Mouse (Mus musculus) lung, embryonic 15.5 days (tissue): ENCODE data around the gene Itga8. TPM values are rescaled to one million over a fixed set of nuclear protein-coding genes. Genes with fewer than 3 reads are reported as not detected.

Source experiments
- ATAC-seq: fragments of 200-750 bp; cut with Nextera tagmentation; 2 replicates; pipeline ENCODE4 v1.8.0; 2017; ENCODE audit warnings: moderate number of reproducible peaks, borderline replicate concordance; ENCODE audit not compliant: low FRiP score, low TSS enrichment; ENCODE audit errors: extremely low read depth
- H3K27ac ChIP-seq: fragments of 300-500 bp; sonication (generic); 2 replicates; pipeline ENCODE4 v1.5.1; 2015; ENCODE audit warnings: moderate library complexity, mild to moderate bottlenecking, inconsistent platforms
- H3K27me3 ChIP-seq: fragments of 300-500 bp; sonication (generic); 2 replicates; pipeline ENCODE4 v1.6.1; 2015; ENCODE audit warnings: inconsistent platforms
- H3K36me3 ChIP-seq: fragments of 300-500 bp; sonication (generic); 2 replicates; pipeline ENCODE4 v1.6.1; 2015; ENCODE audit warnings: inconsistent platforms
- H3K4me1 ChIP-seq: fragments of 300-500 bp; sonication (generic); 2 replicates; pipeline ENCODE4 v1.6.1; 2015; ENCODE audit warnings: inconsistent platforms
- H3K4me2 ChIP-seq: fragments of 300-500 bp; sonication (generic); 2 replicates; pipeline ENCODE4 v1.6.1; 2015; ENCODE audit warnings: inconsistent platforms, mild to moderate bottlenecking, moderate library complexity
- H3K4me3 ChIP-seq: fragments of 300-500 bp; sonication (generic); 2 replicates; pipeline ENCODE4 v1.5.1; 2015; ENCODE audit warnings: mild to moderate bottlenecking, inconsistent platforms
- H3K9ac ChIP-seq: fragments of 300-500 bp; sonication (generic); 2 replicates; pipeline ENCODE4 v1.6.1; 2015; ENCODE audit warnings: inconsistent platforms
- H3K9me3 ChIP-seq: fragments of 300-500 bp; sonication (generic); 2 replicates; pipeline ENCODE4 v1.6.1; 2016; ENCODE audit warnings: inconsistent platforms
- WGBS: fragments of 180-500 bp; shearing (Covaris S2); methylation state at CpG from one replicate; pipeline ENCODE4 v1.1.7; 2015; 5-methylcytosine and 5-hydroxymethylcytosine counted together
- polyA plus RNA-seq: library from polyadenylated mRNA; unstranded; fragments of >200 nt; fragmentation: Nextera tagmentation; extraction: Ambion mirVana; gene quantifications from 2 replicates; pipeline ENCODE4 v1.2.1, GENCODE M21; 2015

The Itga8 gene
- polyA plus RNA-seq, 1 experiment from 2014 or later = 32.0 TPM

GRCm38 (mm10) chr2:12187646-12188045 lies 114.1 kb downstream of the Itga8 start:
- H3K4me2 ChIP-seq = no peak overlapping the region
- no peak overlapping the region for H3K27ac ChIP-seq
- WGBS = 57% methylated on average over 5 of the region's 5 CpGs
- H3K4me1 ChIP-seq = 0 out of 2 replicates have a peak, but pooled peaks cover 3% of the 10 kb centered on the region
- H3K4me3 ChIP-seq = no peak overlapping the region
- no peaks in the 10 kb centered on the region for H3K27me3 ChIP-seq
- H3K36me3 ChIP-seq = peaks cover 3% of the 10 kb centered on the region
- H3K9ac ChIP-seq = no peak overlapping the region
- no peaks in the 10 kb centered on the region for H3K9me3 ChIP-seq
- ATAC-seq = no peak

GRCm38 (mm10) chr2:12182402-12182948 lies 119.2 kb downstream of the Itga8 start:
- Histone ChIP-seq H3K9ac (no peak overlapping the region), H3K4me2 (no peak overlapping the region), H3K27ac (no peak overlapping the region), H3K9me3 (no peaks in the 10 kb centered on the region), H3K36me3 (no peaks in the 10 kb centered on the region), H3K27me3 (no peaks in the 10 kb centered on the region), H3K4me1 (no peaks in the 10 kb centered on the region), H3K4me3 (no peak overlapping the region)
- WGBS = 59% methylated on average over 8 of the region's 8 CpGs
- ATAC-seq = no peak

- H3K36me3 ChIP-seq = no peaks in the 10 kb centered on the region
- H3K4me3 ChIP-seq = no peak overlapping the region
- no peak overlapping the region for H3K9ac ChIP-seq
- no peaks in the 10 kb centered on the region for H3K9me3 ChIP-seq
- no peak overlapping the region for H3K27ac ChIP-seq
- H3K27me3 ChIP-seq = no peaks in the 10 kb centered on the region
- H3K4me2 ChIP-seq = no peak overlapping the region
- no peaks in the 10 kb centered on the region for H3K4me1 ChIP-seq
- no peak for ATAC-seq
- 56% methylated on average over 2 of the region's 2 CpGs for WGBS
Observed at GRCm38 (mm10) chr2:12180635-12181034, 121.1 kb downstream of the Itga8 start.

GRCm38 (mm10) chr2:12174722-12175427 lies 126.8 kb downstream of the Itga8 start:
- H3K36me3 ChIP-seq = 0 out of 2 replicates have a peak, but pooled peaks cover 4% of the 10 kb centered on the region
- ATAC-seq = no peak
- H3K9me3 ChIP-seq = no peaks in the 10 kb centered on the region
- no peak overlapping the region for H3K27ac ChIP-seq
- H3K9ac ChIP-seq = no peak overlapping the region
- WGBS = 69% methylated on average over 7 of the region's 7 CpGs
- H3K4me1 ChIP-seq = no peaks in the 10 kb centered on the region
- H3K4me3 ChIP-seq = no peak overlapping the region
- no peak overlapping the region for H3K4me2 ChIP-seq
- no peaks in the 10 kb centered on the region for H3K27me3 ChIP-seq

GRCm38 (mm10) chr2:12170221-12170620 lies 131.5 kb downstream of the Itga8 start:
- Histone ChIP-seq H3K4me1 (no peaks in the 10 kb centered on the region), H3K4me2 (no peak overlapping the region), H3K27ac (no peak overlapping the region), H3K9me3 (no peaks in the 10 kb centered on the region), H3K4me3 (no peak overlapping the region), H3K9ac (no peak overlapping the region), H3K36me3 (0 out of 2 replicates have a peak, but pooled peaks cover 4% of the 10 kb centered on the region), H3K27me3 (no peaks in the 10 kb centered on the region)
- ATAC-seq = no peak

GRCm38 (mm10) chr2:12160486-12160885 lies 141.2 kb downstream of the Itga8 start:
- no peaks in the 10 kb centered on the region; the same call in none of the 2 replicates for H3K4me1 ChIP-seq
- H3K9ac ChIP-seq = no peak overlapping the region
- H3K9me3 ChIP-seq = no peaks in the 10 kb centered on the region
- no peak overlapping the region for H3K27ac ChIP-seq
- H3K36me3 ChIP-seq = no peaks in the 10 kb centered on the region
- 81% methylated on average over 3 of the region's 3 CpGs for WGBS
- no peaks in the 10 kb centered on the region for H3K27me3 ChIP-seq
- no peak for ATAC-seq
- no peak overlapping the region for H3K4me3 ChIP-seq
- no peak overlapping the region for H3K4me2 ChIP-seq

- no peaks in the 10 kb centered on the region for H3K36me3 ChIP-seq
- H3K4me3 ChIP-seq = no peak overlapping the region
- H3K4me1 ChIP-seq = peaks cover 16% of the 10 kb centered on the region
- H3K9ac ChIP-seq = no peak overlapping the region
- WGBS = 31% methylated on average over 1 of the region's 1 CpGs
- ATAC-seq = no peak
- H3K9me3 ChIP-seq = no peaks in the 10 kb centered on the region
- H3K27ac ChIP-seq = no peak overlapping the region
- H3K4me2 ChIP-seq = no peak overlapping the region
- H3K27me3 ChIP-seq = no peaks in the 10 kb centered on the region
Observed at GRCm38 (mm10) chr2:12157001-12157400, 144.7 kb downstream of the Itga8 start.

- H3K27me3 ChIP-seq = no peaks in the 10 kb centered on the region
- no peaks in the 10 kb centered on the region for H3K9me3 ChIP-seq
- H3K27ac ChIP-seq = no peak overlapping the region
- H3K9ac ChIP-seq = no peak overlapping the region
- WGBS = 39% methylated on average over 3 of the region's 3 CpGs
- no peak for ATAC-seq
- no peak overlapping the region for H3K4me2 ChIP-seq
- H3K36me3 ChIP-seq = no peaks in the 10 kb centered on the region
- no peak overlapping the region for H3K4me3 ChIP-seq
- H3K4me1 ChIP-seq = peaks cover 16% of the 10 kb centered on the region
Observed at GRCm38 (mm10) chr2:12156401-12156800, 145.3 kb downstream of the Itga8 start.

- Histone ChIP-seq H3K36me3 (0 out of 2 replicates have a peak, but pooled peaks cover under 1% of the 10 kb centered on the region), H3K4me2 (no peak overlapping the region), H3K9ac (no peak overlapping the region), H3K9me3 (no peaks in the 10 kb centered on the region), H3K27me3 (no peaks in the 10 kb centered on the region), H3K4me1 (peaks cover 16% of the 10 kb centered on the region), H3K4me3 (no peak overlapping the region), H3K27ac (no peak overlapping the region)
- 58% methylated on average over 6 of the region's 6 CpGs for WGBS
- peak; percentile 60; the same call in 1 of the 2 replicates for ATAC-seq
Observed at GRCm38 (mm10) chr2:12154676-12155075, 147.0 kb downstream of the Itga8 start.

GRCm38 (mm10) chr2:12153551-12153950 lies 148.2 kb downstream of the Itga8 start:
- H3K4me3 ChIP-seq = no peak overlapping the region
- no peak overlapping the region for H3K27ac ChIP-seq
- no peaks in the 10 kb centered on the region for H3K9me3 ChIP-seq
- no peak overlapping the region for H3K4me2 ChIP-seq
- peak; percentile 81; the same call in 1 of the 2 replicates for ATAC-seq
- WGBS = 24% methylated on average over 1 of the region's 1 CpGs
- no peak overlapping the region for H3K9ac ChIP-seq
- no peaks in the 10 kb centered on the region for H3K27me3 ChIP-seq
- peaks cover 4% of the 10 kb centered on the region; the same call in 1 of the 2 replicates for H3K36me3 ChIP-seq
- peaks cover 16% of the 10 kb centered on the region for H3K4me1 ChIP-seq

GRCm38 (mm10) chr2:12147902-12148301 lies 153.8 kb downstream of the Itga8 start:
- Histone ChIP-seq H3K9ac (no peak overlapping the region), H3K27ac (no peak overlapping the region), H3K4me3 (no peak overlapping the region), H3K4me2 (no peak overlapping the region), H3K4me1 (no peaks in the 10 kb centered on the region), H3K36me3 (peaks cover 4% of the 10 kb centered on the region; the same call in 1 of the 2 replicates), H3K27me3 (no peaks in the 10 kb centered on the region), H3K9me3 (no peaks in the 10 kb centered on the region)
- ATAC-seq = no peak
- 68% methylated on average over 2 of the region's 2 CpGs for WGBS

- WGBS = 56% methylated on average over 2 of the region's 2 CpGs
- Histone ChIP-seq H3K36me3 (peaks cover 4% of the 10 kb centered on the region; the same call in 1 of the 2 replicates), H3K27ac (no peak overlapping the region), H3K9ac (no peak overlapping the region), H3K4me2 (no peak overlapping the region), H3K4me3 (no peak overlapping the region), H3K27me3 (no peaks in the 10 kb centered on the region), H3K9me3 (no peaks in the 10 kb centered on the region), H3K4me1 (no peaks in the 10 kb centered on the region)
- no peak for ATAC-seq
Observed at GRCm38 (mm10) chr2:12146612-12147011, 155.1 kb downstream of the Itga8 start.
